Mouse (Mus musculus): ENCODE measurements around the gene Aftph. TPM values are rescaled to one million over a fixed set of nuclear protein-coding genes. Genes with fewer than 3 reads are reported as not detected.

The Aftph gene
- polyA plus RNA-seq, 1 experiment from 2014 or later, result 24.2 TPM

Other genes starting within 250 kb of the Aftph start
- 47.9 and 52.4 TPM in 2 replicates for gene Sertad2, start 198.3 kb downstream of the Aftph start, polyA plus RNA-seq (2015; fragmentation: Nextera tagmentation; extraction: Ambion mirVana)
- gene Lgalsl, start 89.5 kb upstream of the Aftph start, polyA plus RNA-seq (2015; fragmentation: Nextera tagmentation; extraction: Ambion mirVana), result 68.4 and 74.7 TPM in 2 replicates

Measured in embryonic facial prominence, embryonic 15.5 days (tissue).